Mouse (Mus musculus) right cerebral cortex, postnatal 10 days (tissue): ENCODE results near the gene Mmab.
A peak's percentile ranks its signal among the peaks of the same experiment; 100 is the strongest.

Experiments used
- DNase-seq, 2 experiments: peaks; one replicate each; pipeline ENCODE4 v3.0.0; 2021; ENCODE audit warnings: low spot score in 2 of 2

Mmab gene

GRCm38 (mm10) chr5:114443566-114444367 is at the start of gene Mmab, which contains the start of gene Mvk:
Mmab (minus strand) TSS chr5:114444060.
Mvk (plus strand) TSS chr5:114444269.
- DNase-seq = peak; percentile 99

GRCm38 (mm10) chr5:114490241-114490640 is 46.4 kb upstream of the Mmab start:
- DNase-seq = no peak

GRCm38 (mm10) chr5:114489570-114489969 is 45.7 kb upstream of the Mmab start:
- DNase-seq = no peak

- DNase-seq = no peak
Observed at GRCm38 (mm10) chr5:114485685-114486084, 41.8 kb upstream of the Mmab start.

- no peak for DNase-seq
Observed at GRCm38 (mm10) chr5:114482587-114483011, 38.7 kb upstream of the Mmab start.

GRCm38 (mm10) chr5:114478267-114478666 is 34.4 kb upstream of the Mmab start:
- DNase-seq = no peak

GRCm38 (mm10) chr5:114474741-114475491 is 31.1 kb upstream of the Mmab start:
- peak; percentile 72 to 75 for DNase-seq

- DNase-seq = no peak
Observed at GRCm38 (mm10) chr5:114470359-114470758, 26.5 kb upstream of the Mmab start.

- no peak for DNase-seq
Observed at GRCm38 (mm10) chr5:114468007-114468406, 24.1 kb upstream of the Mmab start.

GRCm38 (mm10) chr5:114467430-114467829 is 23.6 kb upstream of the Mmab start:
- DNase-seq = peak; percentile 73 to 80

GRCm38 (mm10) chr5:114467019-114467418 is 23.2 kb upstream of the Mmab start:
- DNase-seq = no peak

- DNase-seq = no peak
Observed at GRCm38 (mm10) chr5:114465641-114466040, 21.8 kb upstream of the Mmab start.

- DNase-seq = no peak
Observed at GRCm38 (mm10) chr5:114464561-114464960, 20.7 kb upstream of the Mmab start.

GRCm38 (mm10) chr5:114462067-114463040 is 18.5 kb upstream of the Mmab start:
- no peak for DNase-seq

GRCm38 (mm10) chr5:114461238-114461637 is 17.4 kb upstream of the Mmab start:
- DNase-seq = peak; percentile 72 to 87

- no peak for DNase-seq
Observed at GRCm38 (mm10) chr5:114456995-114457605, 13.2 kb upstream of the Mmab start.

- DNase-seq = no peak
Observed at GRCm38 (mm10) chr5:114456287-114456686, 12.4 kb upstream of the Mmab start.

- DNase-seq = no peak
Observed at GRCm38 (mm10) chr5:114449011-114449410, 5.2 kb upstream of the Mmab start.

- DNase-seq = no peak
Observed at GRCm38 (mm10) chr5:114444368-114444692, 470 bp upstream of the Mmab start.

- DNase-seq = no peak
Observed at GRCm38 (mm10) chr5:114435588-114435987, 8.3 kb downstream of the Mmab start.

- DNase-seq = no peak
Observed at GRCm38 (mm10) chr5:114434359-114434758, 9.5 kb downstream of the Mmab start.
